Mouse (Mus musculus) 3T3-L1 (cell line): ENCODE data around the gene Lhb.
A peak's percentile ranks its signal among the peaks of the same experiment; 100 is the strongest.
"Not testable (repeated sequence)": the region's sequence is repeated elsewhere in the genome, so short reads cannot be mapped to it uniquely, and the experiment has no call there.

Experiments
- DNase-seq: peaks from one replicate; pipeline ENCODE4 v3.0.0-alpha.2; 2015; ENCODE audit warnings: low read depth, low spot score

The Lhb gene

GRCm38 (mm10) chr7:45454971-45455370 is 34.4 kb downstream of the Lhb start:
- DNase-seq = no peak

GRCm38 (mm10) chr7:45455932-45456696 is 35.5 kb downstream of the Lhb start:
- no peak for DNase-seq

- DNase-seq = peak; percentile 51
Observed at GRCm38 (mm10) chr7:45456721-45457203, 36.1 kb downstream of the Lhb start.

- DNase-seq = peak; percentile 77
Observed at GRCm38 (mm10) chr7:45457204-45458060, 36.8 kb downstream of the Lhb start.

DNA sequence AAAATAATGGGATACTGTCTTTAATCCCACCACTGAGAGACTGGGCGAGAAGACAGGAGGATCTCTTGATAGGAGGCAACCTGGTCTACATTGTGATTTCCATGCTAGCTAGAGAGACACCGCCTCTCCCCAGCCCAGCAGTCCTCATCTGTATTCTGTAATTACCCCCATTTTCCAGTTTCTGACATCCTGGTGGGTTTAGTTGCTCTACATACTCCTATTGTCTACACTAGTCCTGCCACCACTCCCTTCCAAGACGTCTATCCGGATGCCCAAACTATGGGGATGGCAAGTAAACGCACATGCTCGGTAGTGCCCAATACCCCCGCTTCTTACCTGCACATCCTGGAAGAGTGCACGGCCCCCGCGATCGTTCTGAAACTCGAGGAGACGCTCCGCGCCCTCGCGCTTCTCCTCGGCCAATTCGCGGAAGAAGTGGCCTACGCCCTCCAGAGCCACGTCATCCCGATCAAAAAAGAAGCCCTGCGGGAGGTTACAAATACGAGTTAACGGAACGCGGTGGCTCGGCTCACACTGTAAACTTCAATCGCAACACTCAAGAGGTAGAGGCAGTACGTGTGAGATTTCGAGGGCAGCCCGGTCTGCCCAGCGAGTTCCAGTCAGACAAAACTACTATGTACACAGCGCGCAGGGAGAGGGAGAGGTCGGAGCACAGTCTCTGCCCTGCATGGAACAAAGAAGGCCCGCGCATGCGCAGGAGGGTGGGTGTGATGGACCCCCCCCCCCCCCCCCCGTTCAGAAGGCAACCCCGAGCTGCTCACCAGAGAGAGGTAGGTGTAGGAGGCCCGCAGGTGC is 38.3 kb downstream of the Lhb start:
- peak; percentile 70 for DNase-seq

DNA sequence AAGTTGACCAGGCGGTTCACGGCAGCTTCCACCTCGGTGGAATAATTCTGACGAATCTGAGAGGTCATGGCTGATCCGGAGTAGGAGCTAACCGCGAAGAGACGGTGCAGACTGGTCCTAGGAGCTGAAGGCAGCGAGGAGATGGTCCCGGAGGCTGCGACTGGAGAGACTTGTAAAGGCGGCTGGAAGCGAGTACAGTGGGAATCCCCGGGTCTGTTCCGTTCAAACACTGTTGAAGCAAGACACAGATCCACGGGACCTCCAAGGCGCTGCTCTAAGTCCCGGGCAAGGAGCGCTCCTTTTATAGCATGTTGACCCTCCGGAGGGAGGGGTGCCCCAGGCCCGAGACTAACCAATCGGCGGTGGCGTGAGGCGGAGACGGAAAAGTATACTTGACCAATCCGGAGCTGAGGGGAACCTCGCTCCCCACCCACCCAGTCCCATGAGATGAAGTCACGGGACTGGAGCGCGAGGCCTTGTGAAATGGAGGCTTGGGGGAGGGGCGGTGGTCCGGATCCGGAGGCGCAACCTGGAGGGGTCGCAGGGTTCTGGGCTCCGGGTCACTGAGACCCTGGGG is 39.0 kb downstream of the Lhb start, which contains the start of gene Ftl1:
Gene Ftl1, minus strand, starts transcription at position 321 of the 577 bp plus-strand sequence.
- DNase-seq = peak; percentile 96

- DNase-seq = no peak
Observed at GRCm38 (mm10) chr7:45460377-45460776, 39.8 kb downstream of the Lhb start.

- peak; percentile 92 for DNase-seq
Observed at GRCm38 (mm10) chr7:45460860-45461314, 40.3 kb downstream of the Lhb start.

GRCm38 (mm10) chr7:45461326-45461725 is 40.7 kb downstream of the Lhb start:
- no peak for DNase-seq

- DNase-seq = no peak
Observed at GRCm38 (mm10) chr7:45461781-45462180, 41.2 kb downstream of the Lhb start.

GRCm38 (mm10) chr7:45462325-45462724 is 41.7 kb downstream of the Lhb start:
- no peak for DNase-seq

GRCm38 (mm10) chr7:45462868-45463267 is 42.2 kb downstream of the Lhb start:
- not testable (repeated sequence) for DNase-seq

- DNase-seq = no peak
Observed at GRCm38 (mm10) chr7:45463987-45464778, 43.6 kb downstream of the Lhb start.

GRCm38 (mm10) chr7:45465112-45465511 is 44.5 kb downstream of the Lhb start:
- DNase-seq = no peak

DNA sequence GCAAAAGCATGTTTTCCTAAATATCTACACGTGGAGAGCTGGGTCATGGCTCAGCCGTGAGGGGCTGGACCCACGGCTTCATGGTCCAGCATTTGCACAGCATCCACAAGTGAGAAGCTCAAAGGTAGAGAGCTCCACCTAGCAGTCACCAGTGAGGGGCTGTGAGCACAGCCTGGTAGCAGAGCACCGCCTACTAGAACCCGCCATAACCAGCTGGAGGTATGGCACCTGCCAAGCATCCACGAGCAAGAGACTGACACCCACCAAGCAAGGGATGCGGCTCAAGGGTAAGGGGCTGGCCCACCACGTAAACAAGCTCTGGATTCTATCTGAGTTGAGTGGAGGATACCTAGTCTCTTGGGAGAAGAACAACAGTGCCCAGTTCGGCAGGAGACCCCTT is 44.9 kb downstream of the Lhb start:
- no peak for DNase-seq

DNA sequence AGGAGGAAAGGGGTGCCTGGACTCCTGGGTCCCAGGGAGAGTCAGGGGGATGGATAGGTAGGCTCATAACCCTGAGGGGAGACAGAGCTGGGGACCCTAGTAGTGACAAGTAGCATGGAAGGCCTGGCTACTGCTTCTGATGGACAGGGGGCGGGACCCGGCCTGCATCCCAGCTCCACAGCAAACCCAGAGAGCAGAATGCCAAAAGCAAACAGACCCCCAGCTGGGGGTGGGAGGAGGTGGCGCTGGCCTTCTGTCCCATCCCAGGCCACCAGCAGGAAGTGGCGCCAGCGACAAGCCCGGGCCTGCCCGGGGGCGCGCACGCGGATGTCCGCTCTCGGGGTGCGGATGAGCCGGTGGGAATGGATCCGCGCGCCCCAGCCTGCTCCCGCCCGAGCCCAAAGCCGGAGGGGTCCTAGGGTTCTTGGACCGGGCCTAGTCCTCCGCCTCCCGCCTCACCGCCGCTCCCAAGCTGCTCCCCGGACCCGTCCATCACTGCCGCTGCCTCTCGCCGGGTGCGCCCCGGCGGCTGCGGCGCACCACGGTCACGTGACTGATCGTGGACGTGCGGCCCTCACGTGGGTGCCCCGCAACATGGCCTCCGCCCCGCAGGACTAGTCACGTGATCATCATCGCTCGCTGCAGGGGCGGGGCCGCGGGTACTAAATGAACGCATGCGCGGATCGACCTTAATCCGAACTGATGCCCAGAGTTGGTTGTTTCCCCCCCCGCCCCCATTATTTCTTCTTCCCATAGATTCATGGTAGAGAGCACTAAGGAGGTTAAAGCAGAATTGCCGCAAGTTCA is 45.9 kb downstream of the Lhb start, which contains the start of gene Bax:
Gene Bax, minus strand, starts transcription at position 616 of the 807 bp plus-strand sequence.
- peak; percentile 90 for DNase-seq

DNA sequence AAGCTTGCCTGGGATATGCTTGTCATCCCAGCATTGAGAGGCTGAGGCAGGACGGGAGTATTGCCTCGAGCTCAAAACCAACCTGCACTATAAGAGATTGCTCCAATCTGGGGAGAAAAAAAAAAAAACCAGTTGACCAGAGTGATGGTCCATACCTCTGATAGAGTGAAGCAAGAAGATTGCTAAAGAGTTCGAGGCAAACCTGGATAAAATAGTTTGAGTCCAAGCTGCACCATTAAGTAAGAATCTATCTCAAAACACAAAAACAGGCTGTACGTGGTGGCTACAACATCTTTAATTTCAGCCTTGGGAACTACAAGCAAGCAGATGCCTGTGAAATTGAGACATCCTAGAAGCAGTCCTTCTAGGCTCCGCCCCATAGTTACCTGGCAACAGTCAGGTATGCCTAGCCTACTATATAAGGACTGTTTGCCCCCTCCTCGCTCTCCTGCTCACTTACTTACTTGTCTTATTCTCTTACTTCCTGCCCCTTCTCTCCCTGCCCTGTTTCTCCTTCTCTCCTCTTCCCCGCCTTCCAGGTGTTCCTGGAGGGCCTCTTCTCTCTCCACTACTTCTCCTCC is 46.6 kb downstream of the Lhb start:
- DNase-seq = no peak

DNA sequence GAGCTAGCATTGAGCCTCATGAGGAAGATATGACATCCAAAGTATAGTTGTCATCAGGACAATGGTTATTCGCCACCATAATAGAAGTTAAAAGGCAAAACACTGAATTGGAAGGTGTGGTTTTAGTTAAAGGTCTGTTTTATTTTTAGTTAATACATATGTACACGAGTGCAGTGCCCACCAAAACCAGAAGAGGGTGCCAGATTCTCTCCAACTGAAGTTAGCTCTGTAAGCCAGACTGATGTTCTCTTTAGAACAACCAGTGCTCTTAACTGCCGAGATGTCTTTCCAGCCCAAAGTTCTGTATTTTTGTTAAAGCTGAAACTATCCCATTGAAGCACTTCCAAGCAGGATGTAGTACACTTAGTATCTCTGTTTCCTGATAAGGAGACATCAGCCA is 50.2 kb downstream of the Lhb start:
- peak; percentile 86 for DNase-seq
